ENCODE assay signal across 11 mouse cellular contexts in genomic region chr7:118117539-118118210, GRCm38 (mm10). TPM values are rescaled to one million over a fixed set of nuclear protein-coding genes. Genes with fewer than 3 reads are reported as not detected.
DNase-seq lines count a peak whose midpoint lies in the region; ATAC-seq and TF ChIP-seq lines count a peak whose summit lies in the region.
"Had no signal": no experiment of that assay in that cellular context is flagged by ENCODE, and none has a peak within 500 bp of the region (broad histone marks: within the 10 kb centered on the region; RNA-seq: fewer than 3 reads in every experiment).

No protein-coding gene starts in this region.

- no peak overlapping the region for H3K4me3 ChIP-seq in hindbrain, embryonic 10.5 days
- no peak overlapping the region for H3K4me3 ChIP-seq in hindbrain, postnatal 0 days (ENCODE audit: low read length)
- no peak overlapping the region for H3K4me3 ChIP-seq in bone marrow macrophage, adult 2 months (ENCODE audit: insufficient read depth, low read length)

- no peaks in the 10 kb centered on the region for H3K27me3 ChIP-seq in hindbrain, embryonic 10.5 days (ENCODE audit: insufficient read depth, poor library complexity, severe bottlenecking)
- no peaks in the 10 kb centered on the region for H3K27me3 ChIP-seq in hindbrain, postnatal 0 days (ENCODE audit: insufficient read depth, low read length)

- peaks cover 36% of the 10 kb centered on the region for H3K4me1 ChIP-seq in hindbrain, embryonic 10.5 days (replicated peaks)
- peaks cover 11% of the 10 kb centered on the region for H3K4me1 ChIP-seq in hindbrain, postnatal 0 days (ENCODE audit: insufficient read depth, low read length)
- H3K4me1 ChIP-seq in bone marrow macrophage, adult 2 months (ENCODE audit: control insufficient read depth, insufficient read depth, low read length): peaks cover 35% of the 10 kb centered on the region

- WGBS in hindbrain, embryonic 10.5 days: 50% methylated on average over 4 of the region's 4 CpGs
- 54% methylated on average over 4 of the region's 4 CpGs for WGBS in hindbrain, postnatal 0 days

- TF ChIP-seq CTCF in hindbrain, postnatal 0 days (IDR thresholded peaks at IDR 0.05; ENCODE audit: low read depth): no peak
- TF ChIP-seq CTCF in bone marrow macrophage, adult 2 months (IDR thresholded peaks at IDR 0.05; ENCODE audit: low read depth, low read length): no peak

- no peak overlapping the region for H3K9ac ChIP-seq in hindbrain, postnatal 0 days (replicated peaks; ENCODE audit: low read length)

- no peak for TF ChIP-seq POLR2A in bone marrow macrophage, adult 2 months (IDR thresholded peaks at IDR 0.05; ENCODE audit: borderline replicate concordance, low read depth, low read length)

- ATAC-seq in hindbrain, postnatal 0 days: no peak

- H3K4me2 ChIP-seq in hindbrain, postnatal 0 days (ENCODE audit: low read depth, low read length): no peak overlapping the region

- peaks cover 73% of the 10 kb centered on the region for H3K36me3 ChIP-seq in hindbrain, embryonic 10.5 days
- H3K36me3 ChIP-seq in hindbrain, postnatal 0 days (ENCODE audit: insufficient read depth, low read length): peaks cover 34% of the 10 kb centered on the region

- H3K27ac ChIP-seq in hindbrain, embryonic 10.5 days: peak overlapping the region; percentile 99
- H3K27ac ChIP-seq in hindbrain, postnatal 0 days: no peak overlapping the region
- peak overlapping the region; percentile 50 for H3K27ac ChIP-seq in bone marrow macrophage, adult 2 months (ENCODE audit: insufficient read depth, low read depth, low read length)

- no peak for DNase-seq in hindbrain, embryonic 10.5 days (ENCODE audit: low spot score)
- DNase-seq in hindbrain, postnatal 0 days (ENCODE audit: low spot score): no peak
- peak; percentile 68 for DNase-seq in A20 (ENCODE audit: low read depth, low spot score)
- DNase-seq in kidney, postnatal 36 days: peak; percentile 45 to 52
- no peak for DNase-seq in c-Kit-positive CD71-positive TER-119-positive erythroid progenitor cells, embryonic 14.5 days (ENCODE audit: low spot score)
- DNase-seq in heart, postnatal 25 days (ENCODE audit: low spot score): no peak
- no peak for DNase-seq in right cerebral cortex, adult 18-20 months
- DNase-seq: adrenal gland, adult 2 months; cerebellum, adult 9-11 months; right cerebral cortex, postnatal 25 days had no signal

- intact Hi-C loops in heart, postnatal 25 days (cut with DNase I): no loop called here

- no peaks in the 10 kb centered on the region for H3K9me3 ChIP-seq in hindbrain, embryonic 10.5 days
- H3K9me3 ChIP-seq in hindbrain, postnatal 0 days (ENCODE audit: low read length): no peaks in the 10 kb centered on the region

RNA-seq across cellular contexts. Expression of gene Rps15a, which starts 1.7 kb away (rescaled TPM):
- polyA plus RNA-seq in hindbrain, embryonic 10.5 days (2016; fragmentation: Nextera tagmentation; extraction: Ambion mirVana): 573 and 635 TPM in 2 replicates
- 132 and 176 TPM in 2 replicates for total RNA-seq in hindbrain, postnatal 0 days (2014; rRNA removed)
- 368 and 402 TPM in 2 replicates for polyA plus RNA-seq in hindbrain, postnatal 0 days (2015; fragmentation: Nextera tagmentation; extraction: Ambion mirVana)
- 1,086 and 1,198 TPM in 2 replicates for polyA plus RNA-seq in bone marrow macrophage, adult 2 months (2012; ENCODE audit: insufficient read depth, insufficient read length, missing spikeins)
- 100 to 1,000 TPM; 523 to 525 TPM for total RNA-seq in heart, postnatal 25 days (2021)

RNA-seq across cellular contexts. Expression of gene Arl6ip1, which starts 11.8 kb away (rescaled TPM):
- polyA plus RNA-seq in hindbrain, embryonic 10.5 days (2016; fragmentation: Nextera tagmentation; extraction: Ambion mirVana): 364 and 477 TPM in 2 replicates
- 643 and 734 TPM in 2 replicates for total RNA-seq in hindbrain, postnatal 0 days (2014; rRNA removed)
- 747 and 812 TPM in 2 replicates for polyA plus RNA-seq in hindbrain, postnatal 0 days (2015; fragmentation: Nextera tagmentation; extraction: Ambion mirVana)
- 277 and 281 TPM in 2 replicates for polyA plus RNA-seq in bone marrow macrophage, adult 2 months (2012; ENCODE audit: insufficient read depth, insufficient read length, missing spikeins)
- 10 to 100 TPM; 28.8 to 29.1 TPM for total RNA-seq in heart, postnatal 25 days (2021)

Comparison
In these comparisons a context has a peak if more than half of its experiments do, and no peak if none do; other contexts are left out.
1. DNase-seq: peak in A20 (single experiment) and kidney, postnatal 36 days (2 of 2); none in hindbrain, embryonic 10.5 days (single experiment), hindbrain, postnatal 0 days (single experiment), c-Kit-positive CD71-positive TER-119-positive erythroid progenitor cells, embryonic 14.5 days (single experiment), heart, postnatal 25 days (single experiment) and right cerebral cortex, adult 18-20 months (single experiment).